In the genomic region with DNA sequence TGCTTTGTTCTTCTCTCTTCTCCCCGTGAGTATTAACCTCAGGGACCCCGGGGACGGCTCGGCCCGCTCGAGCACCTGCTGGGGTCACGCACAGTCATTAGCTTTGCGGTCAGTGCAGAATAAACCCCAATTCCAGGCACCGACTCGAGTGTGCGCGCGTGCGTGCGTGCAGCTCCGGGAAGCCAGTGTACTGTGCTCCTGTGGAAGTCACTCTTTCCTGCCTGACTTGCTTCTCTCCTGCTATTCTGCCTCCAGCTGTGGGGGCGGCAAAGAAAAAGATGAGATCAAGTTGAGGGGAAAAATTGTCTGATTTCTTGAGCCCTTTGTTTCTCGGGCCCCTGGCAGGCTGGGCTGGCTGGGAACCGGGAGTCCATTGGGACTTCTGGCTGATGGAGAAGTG, we compare ENCODE assay signal across 23 mouse cellular contexts. TPM values are rescaled to one million over a fixed set of nuclear protein-coding genes. Genes with fewer than 3 reads are reported as not detected.
DNase-seq lines count a peak whose midpoint lies in the region; ATAC-seq and TF ChIP-seq lines count a peak whose summit lies in the region.
"Had no signal": no experiment of that assay in that cellular context is flagged by ENCODE, and none has a peak within 500 bp of the region (broad histone marks: within the 10 kb centered on the region; RNA-seq: fewer than 3 reads in every experiment).

No protein-coding gene starts in this region.

- H3K27ac ChIP-seq in embryonic facial prominence, embryonic 11.5 days (replicated peaks; ENCODE audit: low read depth, low read length), result peak overlapping the region; percentile 49; the same call in 1 of the 2 replicates
- H3K27ac ChIP-seq in embryonic facial prominence, embryonic 10.5 days (replicated peaks), result no peak overlapping the region
- 0 out of 2 replicates have a peak overlapping the region, but pooled peaks have one; percentile 20 for H3K27ac ChIP-seq in hindbrain, embryonic 11.5 days (ENCODE audit: low read depth, low read length)
- H3K27ac ChIP-seq in hindbrain, postnatal 0 days, result no peak overlapping the region
- no peak overlapping the region for H3K27ac ChIP-seq in neural tube, embryonic 12.5 days
- no peak overlapping the region for H3K27ac ChIP-seq in neural tube, embryonic 15.5 days (replicated peaks)
- H3K27ac ChIP-seq in midbrain, embryonic 13.5 days, result peak overlapping the region; percentile 39; the same call in 1 of the 2 replicates
- H3K27ac ChIP-seq: hindbrain, embryonic 15.5 days; liver, embryonic 15.5 days had no signal

- DNase-seq in embryonic facial prominence, embryonic 11.5 days (ENCODE audit: low spot score), result no peak
- no peak for DNase-seq in embryonic facial prominence, embryonic 10.5 days (ENCODE audit: low spot score)
- no peak for DNase-seq in hindbrain, embryonic 11.5 days (ENCODE audit: low spot score)
- no peak for DNase-seq in hindbrain, postnatal 0 days (ENCODE audit: low spot score)
- no peak for DNase-seq in lung, adult 2 months
- DNase-seq: adrenal gland, postnatal 25 days; cerebellum, adult 9-10 months; gastrocnemius, postnatal 25 days; heart, adult 18-20 months; heart, postnatal 10 days; kidney, adult 9 months; kidney, postnatal 25 days; retina, postnatal 1 day; thymus, adult 18-20 months; thymus, postnatal 36 days had no signal

- H3K9me3 ChIP-seq in embryonic facial prominence, embryonic 11.5 days (replicated peaks; ENCODE audit: control insufficient read depth, low read length), result no peaks in the 10 kb centered on the region
- no peaks in the 10 kb centered on the region for H3K9me3 ChIP-seq in embryonic facial prominence, embryonic 10.5 days
- H3K9me3 ChIP-seq in hindbrain, embryonic 11.5 days (ENCODE audit: control insufficient read depth, low read length), result no peaks in the 10 kb centered on the region
- no peaks in the 10 kb centered on the region for H3K9me3 ChIP-seq in hindbrain, postnatal 0 days (ENCODE audit: low read length)
- no peaks in the 10 kb centered on the region for H3K9me3 ChIP-seq in neural tube, embryonic 12.5 days
- H3K9me3 ChIP-seq in neural tube, embryonic 15.5 days (replicated peaks), result no peaks in the 10 kb centered on the region
- H3K9me3 ChIP-seq in midbrain, embryonic 13.5 days, result no peaks in the 10 kb centered on the region
- H3K9me3 ChIP-seq: heart, embryonic 12.5 days; hindbrain, embryonic 15.5 days; liver, embryonic 15.5 days had no signal

- TF ChIP-seq CTCF in hindbrain, postnatal 0 days (IDR thresholded peaks at IDR 0.05; ENCODE audit: low read depth), result no peak
- TF ChIP-seq CTCF in lung, adult 2 months (IDR thresholded peaks at IDR 0.05; ENCODE audit: insufficient read depth, low read length), result no peak

- H3K36me3 ChIP-seq in embryonic facial prominence, embryonic 11.5 days (replicated peaks; ENCODE audit: control insufficient read depth, insufficient read depth, low read depth, low read length), result no peaks in the 10 kb centered on the region
- H3K36me3 ChIP-seq in embryonic facial prominence, embryonic 10.5 days (replicated peaks), result no peaks in the 10 kb centered on the region
- H3K36me3 ChIP-seq in hindbrain, embryonic 11.5 days (ENCODE audit: control insufficient read depth, insufficient read depth, low read length), result no peaks in the 10 kb centered on the region
- no peaks in the 10 kb centered on the region for H3K36me3 ChIP-seq in hindbrain, postnatal 0 days (ENCODE audit: insufficient read depth, low read length)
- no peaks in the 10 kb centered on the region for H3K36me3 ChIP-seq in neural tube, embryonic 12.5 days
- H3K36me3 ChIP-seq in neural tube, embryonic 15.5 days, result no peaks in the 10 kb centered on the region
- no peaks in the 10 kb centered on the region for H3K36me3 ChIP-seq in midbrain, embryonic 13.5 days
- H3K36me3 ChIP-seq: heart, embryonic 12.5 days; hindbrain, embryonic 15.5 days had no signal

- no peak for ATAC-seq in embryonic facial prominence, embryonic 11.5 days (replicated peaks; ENCODE audit: insufficient number of reproducible peaks, low FRiP score, low TSS enrichment, low read depth)
- no peak for ATAC-seq in hindbrain, embryonic 11.5 days (ENCODE audit: low FRiP score)
- no peak for ATAC-seq in hindbrain, postnatal 0 days
- ATAC-seq in neural tube, embryonic 12.5 days (ENCODE audit: low FRiP score, low read depth), result no peak
- no peak for ATAC-seq in neural tube, embryonic 15.5 days (ENCODE audit: low FRiP score)
- no peak for ATAC-seq in midbrain, embryonic 13.5 days
- ATAC-seq: intestine, embryonic 16.5 days; lung, postnatal 0 days had no signal

- H3K4me1 ChIP-seq in embryonic facial prominence, embryonic 11.5 days (ENCODE audit: control insufficient read depth, insufficient read depth, low read length), result peaks cover 4% of the 10 kb centered on the region
- H3K4me1 ChIP-seq in embryonic facial prominence, embryonic 10.5 days, result peaks cover 100% of the 10 kb centered on the region
- peaks cover 32% of the 10 kb centered on the region for H3K4me1 ChIP-seq in hindbrain, embryonic 11.5 days (replicated peaks; ENCODE audit: control insufficient read depth, insufficient read depth, low read length)
- H3K4me1 ChIP-seq in hindbrain, postnatal 0 days (ENCODE audit: insufficient read depth, low read length), result 0 out of 2 replicates have a peak, but pooled peaks cover 22% of the 10 kb centered on the region
- H3K4me1 ChIP-seq in neural tube, embryonic 12.5 days, result peaks cover 93% of the 10 kb centered on the region
- H3K4me1 ChIP-seq in neural tube, embryonic 15.5 days, result peaks cover 66% of the 10 kb centered on the region
- peaks cover 99% of the 10 kb centered on the region for H3K4me1 ChIP-seq in midbrain, embryonic 13.5 days (replicated peaks)
- H3K4me1 ChIP-seq in lung, adult 2 months (ENCODE audit: control insufficient read depth, insufficient read depth, low read length), result no peaks in the 10 kb centered on the region
- H3K4me1 ChIP-seq: heart, embryonic 12.5 days; liver, embryonic 15.5 days had no signal

- 65% methylated on average over 19 of the region's 19 CpGs for WGBS in embryonic facial prominence, embryonic 11.5 days
- WGBS in embryonic facial prominence, embryonic 10.5 days, result 63% methylated on average over 19 of the region's 19 CpGs
- WGBS in hindbrain, embryonic 11.5 days, result 45% methylated on average over 19 of the region's 19 CpGs
- WGBS in hindbrain, postnatal 0 days, result 36% methylated on average over 19 of the region's 19 CpGs
- WGBS in neural tube, embryonic 12.5 days, result 33% methylated on average over 19 of the region's 19 CpGs
- 27% methylated on average over 19 of the region's 19 CpGs for WGBS in neural tube, embryonic 15.5 days
- WGBS in midbrain, embryonic 13.5 days, result 30% methylated on average over 19 of the region's 19 CpGs
- 81% methylated on average over 19 of the region's 19 CpGs for WGBS in lung, adult 2 months

- no peak for TF ChIP-seq POLR2A in lung, adult 2 months (IDR thresholded peaks at IDR 0.05; ENCODE audit: borderline replicate concordance, extremely low read depth, low read depth, low read length)

- H3K9ac ChIP-seq in embryonic facial prominence, embryonic 11.5 days (replicated peaks; ENCODE audit: low read length), result no peak overlapping the region
- no peak overlapping the region for H3K9ac ChIP-seq in hindbrain, embryonic 11.5 days (ENCODE audit: low read depth, low read length)
- H3K9ac ChIP-seq in hindbrain, postnatal 0 days (replicated peaks; ENCODE audit: low read length), result no peak overlapping the region
- 0 out of 2 replicates have a peak overlapping the region, but pooled peaks have one; percentile 26 for H3K9ac ChIP-seq in neural tube, embryonic 12.5 days
- no peak overlapping the region for H3K9ac ChIP-seq in neural tube, embryonic 15.5 days (replicated peaks)
- peak overlapping the region; percentile 52; the same call in 1 of the 2 replicates for H3K9ac ChIP-seq in midbrain, embryonic 13.5 days (replicated peaks)
- H3K9ac ChIP-seq: heart, embryonic 12.5 days; hindbrain, embryonic 15.5 days; liver, embryonic 15.5 days had no signal

- no peak overlapping the region for H3K4me3 ChIP-seq in embryonic facial prominence, embryonic 11.5 days (ENCODE audit: low read depth, low read length)
- H3K4me3 ChIP-seq in embryonic facial prominence, embryonic 10.5 days, result no peak overlapping the region
- no peak overlapping the region for H3K4me3 ChIP-seq in hindbrain, embryonic 11.5 days (ENCODE audit: low read depth, low read length)
- H3K4me3 ChIP-seq in hindbrain, postnatal 0 days (ENCODE audit: low read length), result no peak overlapping the region
- H3K4me3 ChIP-seq in neural tube, embryonic 12.5 days, result no peak overlapping the region
- no peak overlapping the region for H3K4me3 ChIP-seq in neural tube, embryonic 15.5 days (replicated peaks)
- no peak overlapping the region for H3K4me3 ChIP-seq in midbrain, embryonic 13.5 days (replicated peaks)
- H3K4me3 ChIP-seq in lung, adult 2 months (replicated peaks; ENCODE audit: extremely low read depth, low read depth, low read length), result no peak overlapping the region
- H3K4me3 ChIP-seq: heart, embryonic 12.5 days; hindbrain, embryonic 15.5 days; liver, embryonic 15.5 days had no signal

- no peak overlapping the region for H3K4me2 ChIP-seq in embryonic facial prominence, embryonic 11.5 days (ENCODE audit: low read depth, low read length)
- H3K4me2 ChIP-seq in hindbrain, embryonic 11.5 days (replicated peaks; ENCODE audit: low read depth, low read length), result no peak overlapping the region
- H3K4me2 ChIP-seq in hindbrain, postnatal 0 days (ENCODE audit: low read depth, low read length), result no peak overlapping the region
- H3K4me2 ChIP-seq in neural tube, embryonic 12.5 days (replicated peaks), result peak overlapping the region; percentile 34
- H3K4me2 ChIP-seq in neural tube, embryonic 15.5 days, result no peak overlapping the region
- H3K4me2 ChIP-seq in midbrain, embryonic 13.5 days (replicated peaks), result peak overlapping the region; percentile 26
- H3K4me2 ChIP-seq: heart, embryonic 12.5 days; hindbrain, embryonic 15.5 days; liver, embryonic 15.5 days had no signal

- peaks cover 3% of the 10 kb centered on the region for H3K27me3 ChIP-seq in embryonic facial prominence, embryonic 11.5 days (ENCODE audit: control insufficient read depth, insufficient read depth, low read length)
- peaks cover 100% of the 10 kb centered on the region for H3K27me3 ChIP-seq in embryonic facial prominence, embryonic 10.5 days (replicated peaks; ENCODE audit: low read depth, poor library complexity, severe bottlenecking)
- H3K27me3 ChIP-seq in hindbrain, embryonic 11.5 days (ENCODE audit: control insufficient read depth, insufficient read depth, low read length), result peaks cover 76% of the 10 kb centered on the region
- 0 out of 2 replicates have a peak, but pooled peaks cover 21% of the 10 kb centered on the region for H3K27me3 ChIP-seq in hindbrain, postnatal 0 days (ENCODE audit: insufficient read depth, low read length)
- peaks cover 77% of the 10 kb centered on the region for H3K27me3 ChIP-seq in neural tube, embryonic 12.5 days (replicated peaks)
- H3K27me3 ChIP-seq in neural tube, embryonic 15.5 days (replicated peaks), result peaks cover 47% of the 10 kb centered on the region
- H3K27me3 ChIP-seq in midbrain, embryonic 13.5 days, result peaks cover 82% of the 10 kb centered on the region
- H3K27me3 ChIP-seq: liver, embryonic 15.5 days had no signal

RNA-seq across cellular contexts. Expression of a gene that starts 27.6 kb away (rescaled TPM):
- 11.2 and 14.5 TPM in 2 replicates for polyA plus RNA-seq in embryonic facial prominence, embryonic 11.5 days (2014; fragmentation: Nextera tagmentation; extraction: Ambion mirVana)
- polyA plus RNA-seq in embryonic facial prominence, embryonic 10.5 days (2016; fragmentation: Nextera tagmentation; extraction: Ambion mirVana), result 13.0 and 16.1 TPM in 2 replicates
- 10.3 and 11.0 TPM in 2 replicates for polyA plus RNA-seq in hindbrain, embryonic 11.5 days (2014; fragmentation: Nextera tagmentation; extraction: Ambion mirVana)
- 25.3 and 33.3 TPM in 2 replicates for total RNA-seq in hindbrain, postnatal 0 days (2014; rRNA removed)
- polyA plus RNA-seq in hindbrain, postnatal 0 days (2015; fragmentation: Nextera tagmentation; extraction: Ambion mirVana), result 28.9 and 29.0 TPM in 2 replicates
- polyA plus RNA-seq in neural tube, embryonic 12.5 days (2016; fragmentation: Nextera tagmentation; extraction: Ambion mirVana), result 27.3 and 33.0 TPM in 2 replicates
- 9.1 and 21.3 TPM in 2 replicates for polyA plus RNA-seq in neural tube, embryonic 15.5 days (2015; fragmentation: Nextera tagmentation; extraction: Ambion mirVana)
- polyA plus RNA-seq in midbrain, embryonic 13.5 days (2015; fragmentation: Nextera tagmentation; extraction: Ambion mirVana), result 10.5 and 12.1 TPM in 2 replicates
- 14.3 and 18.2 TPM in 2 replicates for polyA plus RNA-seq in lung, adult 2 months (2012; rRNA removed)

Comparison
In these comparisons a context has a peak if more than half of its experiments do, and no peak if none do; other contexts are left out.
1. H3K27ac ChIP-seq: peak in embryonic facial prominence, embryonic 11.5 days (single experiment), hindbrain, embryonic 11.5 days (single experiment) and midbrain, embryonic 13.5 days (single experiment); none in embryonic facial prominence, embryonic 10.5 days (single experiment), hindbrain, postnatal 0 days (single experiment), neural tube, embryonic 12.5 days (single experiment) and neural tube, embryonic 15.5 days (single experiment).
2. H3K4me2 ChIP-seq: peak in neural tube, embryonic 12.5 days (single experiment) and midbrain, embryonic 13.5 days (single experiment); none in embryonic facial prominence, embryonic 11.5 days (single experiment), hindbrain, embryonic 11.5 days (single experiment), hindbrain, postnatal 0 days (single experiment) and neural tube, embryonic 15.5 days (single experiment).
3. H3K9ac ChIP-seq: peak in neural tube, embryonic 12.5 days (single experiment) and midbrain, embryonic 13.5 days (single experiment); none in embryonic facial prominence, embryonic 11.5 days (single experiment), hindbrain, embryonic 11.5 days (single experiment), hindbrain, postnatal 0 days (single experiment) and neural tube, embryonic 15.5 days (single experiment).